Mouse (Mus musculus) liver, adult 2 months (tissue): Measurements from ENCODE around the gene Myo16. TPM values are rescaled to one million over a fixed set of nuclear protein-coding genes. Genes with fewer than 3 reads are reported as not detected.

Experiments used
- DNase-seq: peaks from one replicate; pipeline ENCODE4 v3.0.0-alpha.2; 2011; ENCODE audit warnings: low read depth, low spot score; ENCODE audit errors: extremely low read depth
- H3K27ac ChIP-seq: fragments of 200-500 bp; replicated peaks from 2 replicates; pipeline ENCODE4 v1.5.1; 2012; ENCODE audit warnings: low read depth, mild to moderate bottlenecking, control low read depth, inconsistent platforms, low read length; ENCODE audit not compliant: insufficient read depth
- H3K27me3 ChIP-seq: fragments of 200-500 bp; 2 replicates; pipeline ENCODE4 v1.6.1; 2012; ENCODE audit warnings: mild to moderate bottlenecking, moderate library complexity, low read length, inconsistent platforms; ENCODE audit not compliant: control insufficient read depth, insufficient read depth
- H3K36me3 ChIP-seq: fragments of 200-500 bp; 2 replicates; pipeline ENCODE4 v1.6.1; 2012; ENCODE audit warnings: low read length, inconsistent platforms; ENCODE audit not compliant: control insufficient read depth, insufficient read depth
- H3K4me1 ChIP-seq: fragments of 200-500 bp; 2 replicates; pipeline ENCODE4 v1.6.1; 2011; ENCODE audit warnings: low read length; ENCODE audit not compliant: control insufficient read depth, insufficient read depth
- H3K4me3 ChIP-seq: fragments of 200-500 bp; 2 replicates; pipeline ENCODE4 v1.5.1; 2011; ENCODE audit warnings: low read depth, mild to moderate bottlenecking, control low read depth, low read length, moderate library complexity; ENCODE audit not compliant: insufficient read depth
- H3K79me2 ChIP-seq: fragments of 200-500 bp; 2 replicates; pipeline ENCODE4 v1.6.1; 2012; ENCODE audit warnings: inconsistent platforms, mild to moderate bottlenecking, low read length, moderate library complexity; ENCODE audit not compliant: control insufficient read depth, insufficient read depth
- H3K9ac ChIP-seq: fragments of 200-500 bp; 2 replicates; pipeline ENCODE4 v1.6.1; 2012; ENCODE audit warnings: low read depth, mild to moderate bottlenecking, control low read depth, inconsistent platforms, low read length
- CTCF ChIP-seq: fragments of 200-500 bp; IDR thresholded peaks from 2 replicates; pipeline ENCODE4 v1.5.1; 2011; ENCODE audit warnings: low read depth, low read length, control low read depth
- POLR2A ChIP-seq: fragments of 200-500 bp; IDR thresholded peaks from 2 replicates; pipeline ENCODE4 v1.6.1; 2011; ENCODE audit warnings: low read length, control low read depth; ENCODE audit not compliant: insufficient read depth; ENCODE audit errors: extremely low read depth
- WGBS: fragments of 180-500 bp; shearing (Covaris S2); methylation state at CpG from one replicate; pipeline ENCODE4 v1.1.7; 2018; 5-methylcytosine and 5-hydroxymethylcytosine counted together
- polyA plus RNA-seq: library from polyadenylated mRNA; depleted of rRNA; stranded (reverse); fragments of >200 nt; gene quantifications from 2 replicates; pipeline ENCODE4 v1.2.3, GENCODE M21; 2012
- total RNA-seq: library from RNA; depleted of rRNA; stranded (reverse); fragments of >200 nt; gene quantifications from 2 replicates; pipeline ENCODE4 v1.2.3, GENCODE M21; 2014

Myo16 gene
- total and polyA plus RNA-seq, 2 experiments: not detected

DNA sequence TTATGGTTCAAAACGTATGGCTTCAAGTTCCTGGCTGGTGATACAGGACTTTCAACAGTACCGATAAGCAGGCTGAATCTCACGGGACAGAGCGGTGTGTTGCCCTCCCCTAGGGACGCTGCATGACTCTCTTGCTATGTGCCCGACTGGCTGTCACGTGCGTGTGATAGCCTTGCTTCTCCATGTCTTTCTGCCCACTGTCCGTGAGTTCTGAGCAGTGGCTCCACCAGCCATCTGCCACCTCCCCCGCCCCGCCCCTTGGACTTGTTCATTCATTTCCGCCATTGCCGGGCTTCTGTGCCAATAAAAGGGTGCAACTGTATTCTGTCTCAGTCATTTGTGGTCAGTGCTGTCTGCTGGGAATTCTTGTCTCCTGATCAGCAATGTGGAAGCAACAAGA lies 480.7 kb downstream of the Myo16 start:
- Histone ChIP-seq H3K27me3 (no peaks in the 10 kb centered on the region), H3K9ac (no peak overlapping the region), H3K4me3 (no peak overlapping the region), H3K27ac (no peak overlapping the region), H3K4me1 (no peaks in the 10 kb centered on the region), H3K79me2 (no peaks in the 10 kb centered on the region), H3K36me3 (no peaks in the 10 kb centered on the region)
- no peak for DNase-seq
- 86% methylated on average over 13 of the region's 13 CpGs for WGBS
- TF ChIP-seq CTCF (no peak), POLR2A (no peak)

DNA sequence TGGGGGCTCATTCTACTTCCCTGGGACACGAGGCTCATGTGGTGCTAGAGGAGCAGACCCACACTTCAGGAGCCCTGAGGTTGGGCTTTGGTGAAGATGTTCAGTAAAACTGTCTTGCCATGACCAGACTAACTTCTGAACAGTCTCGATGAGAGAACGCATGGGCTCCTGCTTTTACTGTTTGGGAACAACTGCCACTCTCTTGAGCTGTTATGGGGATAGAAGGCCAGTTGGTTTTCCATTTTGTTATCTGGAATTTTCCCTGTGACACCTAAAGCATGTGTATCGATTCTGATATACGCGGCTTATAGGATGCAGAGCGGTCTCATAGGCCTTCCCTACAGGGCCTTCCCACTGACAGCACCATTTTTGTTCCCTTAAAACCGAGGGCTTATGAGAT lies 485.2 kb downstream of the Myo16 start:
- WGBS: 93% methylated on average over 8 of the region's 8 CpGs
- no peaks in the 10 kb centered on the region for H3K79me2 ChIP-seq
- TF ChIP-seq POLR2A (no peak), CTCF (no peak)
- H3K9ac ChIP-seq: no peak overlapping the region
- no peak overlapping the region for H3K4me3 ChIP-seq
- no peaks in the 10 kb centered on the region for H3K4me1 ChIP-seq
- no peaks in the 10 kb centered on the region for H3K36me3 ChIP-seq
- H3K27me3 ChIP-seq: no peaks in the 10 kb centered on the region
- H3K27ac ChIP-seq: no peak overlapping the region
- no peak for DNase-seq

DNA sequence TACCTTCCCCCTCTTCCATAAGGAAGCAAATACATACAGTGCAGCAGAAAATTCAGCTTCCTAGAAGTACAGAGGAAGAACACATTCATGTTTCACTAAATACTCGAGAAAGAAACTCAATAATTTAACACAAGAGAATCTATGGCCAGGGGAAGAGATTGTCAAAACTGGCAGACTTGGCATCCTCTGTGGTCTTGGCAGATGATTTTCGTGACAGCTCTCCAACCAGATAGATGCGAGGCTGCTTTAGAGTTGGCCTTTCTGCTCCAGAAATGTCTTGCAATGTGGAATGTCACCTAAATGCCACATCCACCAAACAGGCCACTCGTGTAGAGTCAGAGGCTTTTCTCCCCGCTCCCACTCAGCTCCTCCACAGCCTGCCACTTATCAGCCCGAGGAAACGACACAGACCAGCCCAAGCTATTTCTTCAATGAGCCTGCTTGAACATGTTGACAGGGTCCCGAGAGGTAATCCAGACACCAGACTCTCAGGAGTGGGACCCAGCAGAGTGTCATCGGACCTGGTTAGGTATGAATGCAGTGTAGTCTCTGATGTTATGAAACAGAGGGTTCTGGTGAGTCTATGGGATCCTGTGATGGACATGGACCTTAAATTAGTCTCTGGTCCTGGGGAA lies 486.6 kb downstream of the Myo16 start:
- Histone ChIP-seq H3K9ac (no peak overlapping the region), H3K79me2 (no peaks in the 10 kb centered on the region), H3K4me3 (no peak overlapping the region), H3K36me3 (no peaks in the 10 kb centered on the region), H3K4me1 (no peaks in the 10 kb centered on the region), H3K27me3 (no peaks in the 10 kb centered on the region), H3K27ac (no peak overlapping the region)
- DNase-seq: no peak
- TF ChIP-seq CTCF (no peak), POLR2A (no peak)
- WGBS: 74% methylated on average over 9 of the region's 9 CpGs

DNA sequence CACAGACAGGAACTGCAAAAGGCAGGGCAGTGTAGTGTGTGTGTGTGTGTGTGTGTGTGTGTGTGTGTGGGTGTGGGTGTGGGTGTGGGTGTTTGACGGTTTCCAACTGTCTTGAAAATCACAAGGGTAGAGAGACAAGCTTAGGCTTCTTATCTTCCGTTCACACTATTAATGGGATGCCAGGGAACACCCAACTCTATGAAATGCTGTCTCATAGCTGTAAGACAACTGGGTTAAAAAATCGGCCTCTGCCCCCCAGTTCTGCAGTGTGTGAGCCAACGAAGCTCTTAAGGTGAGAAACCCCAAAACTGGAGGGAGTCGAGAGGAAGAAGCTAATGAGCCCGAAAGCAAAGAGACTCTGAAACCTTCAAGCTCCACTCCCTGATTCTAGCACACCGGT lies 487.1 kb downstream of the Myo16 start:
- H3K4me1 ChIP-seq: no peaks in the 10 kb centered on the region
- 80% methylated on average over 7 of the region's 7 CpGs for WGBS
- no peak overlapping the region for H3K27ac ChIP-seq
- H3K79me2 ChIP-seq: no peaks in the 10 kb centered on the region
- DNase-seq: no peak
- TF ChIP-seq POLR2A (no peak), CTCF (no peak)
- no peaks in the 10 kb centered on the region for H3K36me3 ChIP-seq
- no peaks in the 10 kb centered on the region for H3K27me3 ChIP-seq
- H3K4me3 ChIP-seq: no peak overlapping the region
- H3K9ac ChIP-seq: no peak overlapping the region

DNA sequence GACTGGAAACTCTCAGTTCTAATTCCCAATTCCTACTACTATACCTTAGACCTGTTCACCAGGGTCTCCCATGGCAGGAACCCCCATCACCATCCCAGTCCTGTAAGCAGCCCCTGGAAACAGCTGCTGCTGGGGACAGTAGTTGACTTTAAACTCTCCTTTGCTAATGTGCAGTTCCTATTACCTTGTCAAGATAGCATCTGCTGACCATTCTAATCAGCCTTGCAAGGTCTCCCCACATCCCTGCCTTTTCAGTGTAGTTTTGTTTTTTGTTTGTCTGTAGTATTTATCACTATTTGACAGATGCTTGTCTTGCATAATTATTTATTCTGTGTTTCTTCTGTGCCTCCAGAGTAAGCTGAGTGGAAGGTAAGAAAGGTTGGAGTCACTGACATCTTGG lies 487.6 kb downstream of the Myo16 start:
- Histone ChIP-seq H3K4me3 (no peak overlapping the region), H3K36me3 (no peaks in the 10 kb centered on the region), H3K9ac (no peak overlapping the region), H3K27ac (no peak overlapping the region), H3K4me1 (no peaks in the 10 kb centered on the region), H3K79me2 (no peaks in the 10 kb centered on the region), H3K27me3 (no peaks in the 10 kb centered on the region)
- DNase-seq: no peak
- TF ChIP-seq POLR2A (no peak), CTCF (no peak)

DNA sequence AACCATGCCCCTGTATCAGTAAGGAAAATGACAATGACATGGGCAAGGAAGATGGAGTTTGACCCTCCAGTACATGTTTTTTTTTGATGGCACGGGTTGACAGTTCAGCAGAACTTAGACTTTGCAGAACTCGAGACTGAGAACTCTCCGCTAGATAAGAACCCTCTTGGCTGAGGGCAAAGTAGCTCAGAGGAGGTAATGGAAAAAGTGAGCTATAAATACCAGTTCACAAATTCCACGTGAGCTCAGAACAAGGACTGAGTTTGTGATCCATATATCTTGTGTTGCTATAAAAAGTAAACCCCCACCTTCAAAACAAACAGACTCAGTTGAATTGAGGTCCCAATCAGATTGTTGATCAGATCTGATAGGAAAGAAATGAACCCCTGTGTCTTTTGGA lies 489.5 kb downstream of the Myo16 start:
- Histone ChIP-seq H3K4me1 (no peaks in the 10 kb centered on the region), H3K27me3 (no peaks in the 10 kb centered on the region), H3K4me3 (no peak overlapping the region), H3K36me3 (no peaks in the 10 kb centered on the region), H3K9ac (no peak overlapping the region), H3K27ac (no peak overlapping the region), H3K79me2 (no peaks in the 10 kb centered on the region)
- no peak for TF ChIP-seq POLR2A
- TF ChIP-seq CTCF: no peak
- no peak for DNase-seq
- 75% methylated on average over 4 of the region's 4 CpGs for WGBS
